Mouse (Mus musculus): ENCODE results near the gene Paf1. TPM values are rescaled to one million over a fixed set of nuclear protein-coding genes. Genes with fewer than 3 reads are reported as not detected.

Paf1 gene
- polyA plus RNA-seq, 1 experiment = 44.3 TPM

DNA sequence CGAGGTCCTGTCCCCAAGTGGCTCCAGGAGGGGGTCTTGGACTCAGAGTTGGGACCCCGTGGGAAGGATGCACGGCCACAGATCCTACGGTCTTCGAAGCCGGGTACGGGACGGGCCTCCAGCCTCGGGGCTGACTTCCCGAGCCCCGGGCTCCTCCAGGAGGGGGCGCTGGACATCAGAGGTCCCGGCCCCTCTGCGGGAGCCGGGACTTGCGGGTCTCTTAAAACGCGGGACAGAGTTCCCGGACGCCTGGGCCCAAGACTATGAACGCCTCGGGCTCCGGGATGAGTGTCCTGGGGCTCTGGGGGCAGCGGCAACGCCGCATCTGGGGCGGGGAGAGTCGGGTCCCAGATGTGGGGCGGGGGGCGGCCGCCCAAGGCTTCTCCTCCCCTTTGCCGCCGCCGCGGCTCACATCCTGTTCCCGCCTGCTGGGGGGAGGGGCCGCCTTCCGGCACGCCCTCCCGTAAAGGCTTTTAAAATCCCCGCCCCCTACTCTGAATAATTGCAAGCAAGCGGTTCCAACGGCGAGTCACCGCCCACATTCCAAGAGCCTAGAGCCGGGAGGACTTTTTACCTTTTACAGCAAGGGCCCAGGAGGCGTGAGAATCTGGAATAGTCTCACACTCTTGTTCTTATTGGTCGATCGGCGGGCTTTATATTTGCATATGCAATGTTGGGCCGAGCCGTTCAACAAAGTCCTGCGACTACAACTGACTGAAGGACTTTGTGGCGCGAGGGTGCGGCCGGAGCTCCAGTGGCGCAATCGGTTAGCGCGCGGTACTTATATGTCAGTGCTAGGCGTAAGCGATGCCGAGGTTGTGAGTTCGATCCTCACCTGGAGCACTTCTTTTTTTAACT lies 20.3 kb upstream of the Paf1 start, which contains the start of gene Plekhg2:
Plekhg2 (minus strand) TSS at position 349 of the 858 bp plus-strand sequence.
- H3ac ChIP-seq (ENCODE audit: control insufficient read depth, insufficient read length, low read depth) = peak within 1 kb of the TSS; percentile 79
- H3K36me3 ChIP-seq (ENCODE audit: control insufficient read depth, insufficient read depth) = peaks cover 8% of the 10 kb centered on the region
- TF ChIP-seq MAX (IDR thresholded peaks at IDR 0.05) (no peak), CTCF (IDR thresholded peaks at IDR 0.05; ENCODE audit: control insufficient read depth, insufficient read depth, insufficient read length) (peak; percentile 46), MYOG (IDR thresholded peaks at IDR 0.05; ENCODE audit: control insufficient read depth, extremely low read depth, insufficient read length) (no peak), USF1 (IDR thresholded peaks at IDR 0.05; ENCODE audit: low read depth) (no peak), CEBPB (IDR thresholded peaks at IDR 0.05; ENCODE audit: low read depth) (peak; percentile 57), MYOD1 (IDR thresholded peaks at IDR 0.05; ENCODE audit: control insufficient read depth, insufficient read length, low read depth) (no peak), FOSL1 (IDR thresholded peaks at IDR 0.05; ENCODE audit: insufficient read depth, low read length, poor library complexity, severe bottlenecking) (no peak)
- H3K79me2 ChIP-seq (ENCODE audit: control insufficient read depth, insufficient read depth) = peaks cover 51% of the 10 kb centered on the region
- H3K4me3 ChIP-seq (ENCODE audit: insufficient read depth, poor library complexity, severe bottlenecking) = peak within 1 kb of the TSS; percentile 59
- no peaks in the 10 kb centered on the region for H3K27me3 ChIP-seq (ENCODE audit: control insufficient read depth, insufficient read depth, insufficient read length)
- H3K79me3 ChIP-seq (ENCODE audit: low read depth) = peaks cover 25% of the 10 kb centered on the region

GRCm38 (mm10) chr7:28373131-28373581 lies 19.6 kb upstream of the Paf1 start:
- TF ChIP-seq CEBPB (IDR thresholded peaks at IDR 0.05; ENCODE audit: low read depth) (no peak), USF1 (IDR thresholded peaks at IDR 0.05; ENCODE audit: low read depth) (no peak), MYOD1 (IDR thresholded peaks at IDR 0.05; ENCODE audit: control insufficient read depth, insufficient read length, low read depth) (no peak)
- peaks cover 8% of the 10 kb centered on the region for H3K36me3 ChIP-seq (ENCODE audit: control insufficient read depth, insufficient read depth)
- no peak overlapping the region for H3ac ChIP-seq (ENCODE audit: control insufficient read depth, insufficient read length, low read depth)

GRCm38 (mm10) chr7:28373891-28374495 lies 18.8 kb upstream of the Paf1 start:
- H3K4me3 ChIP-seq (ENCODE audit: insufficient read depth, poor library complexity, severe bottlenecking) = no peak overlapping the region

More at GRCm38 (mm10) chr7:28373131-28373581, 19.6 kb upstream of the Paf1 start:
- Histone ChIP-seq H3K27me3 (ENCODE audit: control insufficient read depth, insufficient read depth, insufficient read length) (no peaks in the 10 kb centered on the region), H3K4me3 (ENCODE audit: insufficient read depth, poor library complexity, severe bottlenecking) (no peak overlapping the region), H3K79me2 (ENCODE audit: control insufficient read depth, insufficient read depth) (peaks cover 57% of the 10 kb centered on the region), H3K79me3 (ENCODE audit: low read depth) (peaks cover 31% of the 10 kb centered on the region)

DNA sequence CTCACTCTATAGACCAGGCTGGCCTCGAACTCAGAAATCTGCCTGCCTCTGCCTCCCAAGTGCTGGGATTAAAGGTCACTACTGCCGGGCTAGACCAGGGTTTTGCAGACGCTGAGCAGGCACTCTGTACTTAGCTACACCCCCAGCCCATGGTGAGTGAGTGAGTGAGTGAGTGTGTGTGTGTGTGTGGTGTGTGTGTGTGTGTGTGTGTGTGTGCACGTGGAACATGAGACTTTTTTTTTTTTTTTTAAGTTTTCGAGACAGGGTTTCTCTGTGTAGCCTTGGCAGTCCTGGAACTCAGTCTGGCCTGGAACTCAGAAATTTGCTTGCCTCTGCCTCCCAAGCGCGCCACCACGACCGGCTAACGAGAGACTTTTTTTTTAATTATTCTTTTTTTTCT lies 18.1 kb upstream of the Paf1 start:
- Histone ChIP-seq H3K4me3 (ENCODE audit: insufficient read depth, poor library complexity, severe bottlenecking) (no peak overlapping the region), H3K27me3 (ENCODE audit: control insufficient read depth, insufficient read depth, insufficient read length) (no peaks in the 10 kb centered on the region), H3K79me2 (ENCODE audit: control insufficient read depth, insufficient read depth) (peaks cover 54% of the 10 kb centered on the region), H3ac (ENCODE audit: control insufficient read depth, insufficient read length, low read depth) (no peak overlapping the region), H3K79me3 (ENCODE audit: low read depth) (peaks cover 36% of the 10 kb centered on the region), H3K36me3 (ENCODE audit: control insufficient read depth, insufficient read depth) (no peaks in the 10 kb centered on the region)
- TF ChIP-seq MYOG (IDR thresholded peaks at IDR 0.05; ENCODE audit: control insufficient read depth, extremely low read depth, insufficient read length) (no peak), MAX (IDR thresholded peaks at IDR 0.05) (no peak), CEBPB (IDR thresholded peaks at IDR 0.05; ENCODE audit: low read depth) (no peak), MYOD1 (IDR thresholded peaks at IDR 0.05; ENCODE audit: control insufficient read depth, insufficient read length, low read depth) (no peak), CTCF (IDR thresholded peaks at IDR 0.05; ENCODE audit: control insufficient read depth, insufficient read depth, insufficient read length) (no peak), FOSL1 (IDR thresholded peaks at IDR 0.05; ENCODE audit: insufficient read depth, low read length, poor library complexity, severe bottlenecking) (no peak), USF1 (IDR thresholded peaks at IDR 0.05; ENCODE audit: low read depth) (no peak)

More at GRCm38 (mm10) chr7:28373891-28374495, 18.8 kb upstream of the Paf1 start:
- TF ChIP-seq FOSL1 (IDR thresholded peaks at IDR 0.05; ENCODE audit: insufficient read depth, low read length, poor library complexity, severe bottlenecking) (no peak), CTCF (IDR thresholded peaks at IDR 0.05; ENCODE audit: control insufficient read depth, insufficient read depth, insufficient read length) (no peak), MYOG (IDR thresholded peaks at IDR 0.05; ENCODE audit: control insufficient read depth, extremely low read depth, insufficient read length) (no peak), MAX (IDR thresholded peaks at IDR 0.05) (no peak), USF1 (IDR thresholded peaks at IDR 0.05; ENCODE audit: low read depth) (no peak), MYOD1 (IDR thresholded peaks at IDR 0.05; ENCODE audit: control insufficient read depth, insufficient read length, low read depth) (no peak), CEBPB (IDR thresholded peaks at IDR 0.05; ENCODE audit: low read depth) (no peak)
- Histone ChIP-seq H3K36me3 (ENCODE audit: control insufficient read depth, insufficient read depth) (peaks cover under 1% of the 10 kb centered on the region), H3K27me3 (ENCODE audit: control insufficient read depth, insufficient read depth, insufficient read length) (no peaks in the 10 kb centered on the region), H3K79me2 (ENCODE audit: control insufficient read depth, insufficient read depth) (peaks cover 60% of the 10 kb centered on the region), H3ac (ENCODE audit: control insufficient read depth, insufficient read length, low read depth) (no peak overlapping the region), H3K79me3 (ENCODE audit: low read depth) (peaks cover 38% of the 10 kb centered on the region)

- H3K79me2 ChIP-seq (ENCODE audit: control insufficient read depth, insufficient read depth) = peaks cover 47% of the 10 kb centered on the region
- no peaks in the 10 kb centered on the region for H3K36me3 ChIP-seq (ENCODE audit: control insufficient read depth, insufficient read depth)
- H3ac ChIP-seq (ENCODE audit: control insufficient read depth, insufficient read length, low read depth) = peak overlapping the region; percentile 31
- peaks cover 31% of the 10 kb centered on the region for H3K79me3 ChIP-seq (ENCODE audit: low read depth)
- TF ChIP-seq FOSL1 (IDR thresholded peaks at IDR 0.05; ENCODE audit: insufficient read depth, low read length, poor library complexity, severe bottlenecking) = no peak
- TF ChIP-seq MYOG (IDR thresholded peaks at IDR 0.05; ENCODE audit: control insufficient read depth, extremely low read depth, insufficient read length) = no peak
- no peak for TF ChIP-seq MYOD1 (IDR thresholded peaks at IDR 0.05; ENCODE audit: control insufficient read depth, insufficient read length, low read depth)
- TF ChIP-seq CTCF (IDR thresholded peaks at IDR 0.05; ENCODE audit: control insufficient read depth, insufficient read depth, insufficient read length) = no peak
- TF ChIP-seq CEBPB (IDR thresholded peaks at IDR 0.05; ENCODE audit: low read depth) = no peak
- TF ChIP-seq USF1 (IDR thresholded peaks at IDR 0.05; ENCODE audit: low read depth) = no peak
- TF ChIP-seq MAX (IDR thresholded peaks at IDR 0.05) = no peak
- H3K27me3 ChIP-seq (ENCODE audit: control insufficient read depth, insufficient read depth, insufficient read length) = no peaks in the 10 kb centered on the region
- peak overlapping the region; percentile 26 for H3K4me3 ChIP-seq (ENCODE audit: insufficient read depth, poor library complexity, severe bottlenecking)
Measured at GRCm38 (mm10) chr7:28375176-28375921, 17.4 kb upstream of the Paf1 start.

Measured in C2C12 (cell line).